Mouse (Mus musculus): ENCODE measurements around the gene Olfr47. TPM values are rescaled to one million over a fixed set of nuclear protein-coding genes. Genes with fewer than 3 reads are reported as not detected.

The Olfr47 gene
- polyA plus RNA-seq, 1 experiment from 2014 or later, result not detected

GRCm38 (mm10) chr6:43265363-43266041, 34.2 kb downstream of the Olfr47 start, which contains the start of gene Arhgef5:
TSS of gene Arhgef5 (plus strand) at chr6:43265582.
- H3K4me2 ChIP-seq, result peak within 1 kb of the TSS; percentile 83
- 0 out of 2 replicates have a peak, but pooled peaks cover 12% of the 10 kb centered on the region for H3K27me3 ChIP-seq
- ATAC-seq (ENCODE audit: insufficient number of reproducible peaks, insufficient read depth, low FRiP score, low TSS enrichment, low read depth), result peak; percentile 85
- H3K4me3 ChIP-seq (replicated peaks), result peak within 1 kb of the TSS; percentile 61
- H3K36me3 ChIP-seq, result no peaks in the 10 kb centered on the region
- 0 out of 2 replicates have a peak, but pooled peaks cover 7% of the 10 kb centered on the region for H3K4me1 ChIP-seq (replicated peaks)
- under 1% methylated on average over 47 of the region's 48 CpGs for WGBS
- no peak within 1 kb of the TSS for H3K27ac ChIP-seq
- H3K9me3 ChIP-seq, result no peaks in the 10 kb centered on the region
- H3K9ac ChIP-seq (replicated peaks), result peak within 1 kb of the TSS; percentile 75

- peak overlapping the region; percentile 83 for H3K4me2 ChIP-seq
- H3K27me3 ChIP-seq, result 0 out of 2 replicates have a peak, but pooled peaks cover 12% of the 10 kb centered on the region
- 0 out of 2 replicates have a peak, but pooled peaks cover 7% of the 10 kb centered on the region for H3K4me1 ChIP-seq (replicated peaks)
- H3K36me3 ChIP-seq, result no peaks in the 10 kb centered on the region
- H3K9ac ChIP-seq (replicated peaks), result peak overlapping the region; percentile 75; the same call in 1 of the 2 replicates
- no peak overlapping the region for H3K27ac ChIP-seq
- no peaks in the 10 kb centered on the region for H3K9me3 ChIP-seq
- peak overlapping the region; percentile 61 for H3K4me3 ChIP-seq (replicated peaks)
- peak; percentile 45; the same call in 1 of the 2 replicates for ATAC-seq (ENCODE audit: insufficient number of reproducible peaks, insufficient read depth, low FRiP score, low TSS enrichment, low read depth)
- WGBS, result 1% methylated on average over 8 of the region's 8 CpGs
Observed at GRCm38 (mm10) chr6:43266356-43266755, 35.0 kb downstream of the Olfr47 start.

- H3K4me3 ChIP-seq (replicated peaks), result no peak overlapping the region
- ATAC-seq (ENCODE audit: insufficient number of reproducible peaks, insufficient read depth, low FRiP score, low TSS enrichment, low read depth), result no peak
- H3K27ac ChIP-seq, result no peak overlapping the region
Observed at GRCm38 (mm10) chr6:43272597-43272996, 41.3 kb downstream of the Olfr47 start.

GRCm38 (mm10) chr6:43274123-43274522, 42.8 kb downstream of the Olfr47 start:
- no peak for ATAC-seq (ENCODE audit: insufficient number of reproducible peaks, insufficient read depth, low FRiP score, low TSS enrichment, low read depth)
- Histone ChIP-seq H3K4me1 (replicated peaks) (no peaks in the 10 kb centered on the region), H3K27ac (no peak overlapping the region), H3K27me3 (no peaks in the 10 kb centered on the region), H3K4me3 (replicated peaks) (no peak overlapping the region), H3K36me3 (peaks cover 13% of the 10 kb centered on the region; the same call in 1 of the 2 replicates), H3K9ac (replicated peaks) (no peak overlapping the region), H3K4me2 (no peak overlapping the region), H3K9me3 (no peaks in the 10 kb centered on the region)
- WGBS, result 92% methylated on average over 4 of the region's 4 CpGs

More at GRCm38 (mm10) chr6:43272597-43272996, 41.3 kb downstream of the Olfr47 start:
- Histone ChIP-seq H3K27me3 (no peaks in the 10 kb centered on the region), H3K4me2 (no peak overlapping the region), H3K4me1 (replicated peaks) (no peaks in the 10 kb centered on the region), H3K9ac (replicated peaks) (no peak overlapping the region), H3K36me3 (peaks cover 13% of the 10 kb centered on the region; the same call in 1 of the 2 replicates), H3K9me3 (no peaks in the 10 kb centered on the region)

- no peaks in the 10 kb centered on the region for H3K9me3 ChIP-seq
Observed at GRCm38 (mm10) chr6:43278247-43278646, 46.9 kb downstream of the Olfr47 start.

GRCm38 (mm10) chr6:43280481-43280880, 49.2 kb downstream of the Olfr47 start:
- 93% methylated on average over 5 of the region's 5 CpGs for WGBS
- H3K27me3 ChIP-seq, result no peaks in the 10 kb centered on the region
- ATAC-seq (ENCODE audit: insufficient number of reproducible peaks, insufficient read depth, low FRiP score, low TSS enrichment, low read depth), result no peak

More at GRCm38 (mm10) chr6:43278247-43278646, 46.9 kb downstream of the Olfr47 start:
- Histone ChIP-seq H3K4me2 (no peak overlapping the region), H3K9ac (replicated peaks) (no peak overlapping the region), H3K27me3 (no peaks in the 10 kb centered on the region), H3K27ac (no peak overlapping the region), H3K36me3 (peaks cover 31% of the 10 kb centered on the region; the same call in 1 of the 2 replicates), H3K4me1 (replicated peaks) (no peaks in the 10 kb centered on the region), H3K4me3 (replicated peaks) (no peak overlapping the region)
- no peak for ATAC-seq (ENCODE audit: insufficient number of reproducible peaks, insufficient read depth, low FRiP score, low TSS enrichment, low read depth)

More at GRCm38 (mm10) chr6:43280481-43280880, 49.2 kb downstream of the Olfr47 start:
- Histone ChIP-seq H3K4me1 (replicated peaks) (no peaks in the 10 kb centered on the region), H3K36me3 (peaks cover 28% of the 10 kb centered on the region; the same call in 1 of the 2 replicates), H3K9me3 (no peaks in the 10 kb centered on the region), H3K27ac (no peak overlapping the region), H3K4me2 (no peak overlapping the region), H3K4me3 (replicated peaks) (no peak overlapping the region), H3K9ac (replicated peaks) (no peak overlapping the region)

Other genes with a start within 250 kb of the Olfr47 start
- gene Olfr441, start 125.2 kb upstream of the Olfr47 start, polyA plus RNA-seq (2016; fragmentation: Nextera tagmentation; extraction: Ambion mirVana), result not detected in 2 replicates
- gene Olfr237-ps1, start 85.0 kb upstream of the Olfr47 start, polyA plus RNA-seq (2016; fragmentation: Nextera tagmentation; extraction: Ambion mirVana), result not detected in 2 replicates
- gene Olfr437, start 68.2 kb upstream of the Olfr47 start, polyA plus RNA-seq (2016; fragmentation: Nextera tagmentation; extraction: Ambion mirVana), result not detected in 2 replicates
- not detected in 2 replicates for gene Olfr13, start 59.4 kb upstream of the Olfr47 start, polyA plus RNA-seq (2016; fragmentation: Nextera tagmentation; extraction: Ambion mirVana)
- not detected in 2 replicates for gene Olfr435, start 34.4 kb upstream of the Olfr47 start, polyA plus RNA-seq (2016; fragmentation: Nextera tagmentation; extraction: Ambion mirVana)
- gene Olfr434, start 18.5 kb upstream of the Olfr47 start, polyA plus RNA-seq (2016; fragmentation: Nextera tagmentation; extraction: Ambion mirVana), result not detected in 2 replicates
- gene Arhgef5, start 34.1 kb downstream of the Olfr47 start, polyA plus RNA-seq (2016; fragmentation: Nextera tagmentation; extraction: Ambion mirVana), result 7.4 and 8.7 TPM in 2 replicates
- not detected in 2 replicates for gene Nobox, start 78.0 kb downstream of the Olfr47 start, polyA plus RNA-seq (2016; fragmentation: Nextera tagmentation; extraction: Ambion mirVana)

Measured in limb, embryonic 12.5 days (tissue).